In genomic region chr14:12299171-12299570, GRCm38 (mm10) we compare ENCODE assay signal across 21 mouse cellular contexts. TPM values are rescaled to one million over a fixed set of nuclear protein-coding genes. Genes with fewer than 3 reads are reported as not detected.
DNase-seq lines count a peak whose midpoint lies in the region.
"Had no signal": no experiment of that assay in that cellular context is flagged by ENCODE, and none has a peak within 500 bp of the region (broad histone marks: within the 10 kb centered on the region; RNA-seq: fewer than 3 reads in every experiment).

No protein-coding gene starts in this region.

- DNase-seq in heart, adult 11 months, result peak; percentile 28
- DNase-seq in heart, adult 18-20 months, result no peak
- peak; percentile 4 for DNase-seq in CD4-positive helper T cell, adult 2 months (ENCODE audit: low read depth, low spot score)
- DNase-seq in ES-CJ7 (ENCODE audit: low read depth, low spot score), result peak; percentile 53
- DNase-seq in ZHBTc4 (ENCODE audit: low read depth, low spot score), result peak; percentile 69
- no peak for DNase-seq in right cerebral cortex, postnatal 4 days
- no peak for DNase-seq in embryo, embryonic 10 days (ENCODE audit: low spot score)
- DNase-seq: adrenal gland, adult 8-10 months; adrenal gland, postnatal 14 days; adrenal gland, postnatal 36 days; cerebellum, adult 18-20 months; cerebellum, adult 8-10 months; cerebellum, adult 9-11 months; cerebellum, postnatal 14 days; cerebellum, postnatal 36 days; forebrain, postnatal 0 days had no signal

RNA-seq across cellular contexts. Expression of gene 3830406C13Rik, which starts 15.2 kb away (rescaled TPM):
- total RNA-seq in heart, adult 18-20 months (2021), result 10 to 100 TPM; 16.2 to 23.9 TPM

RNA-seq across cellular contexts. Expression of gene Gm49355, which starts 15.4 kb away (rescaled TPM):
- total RNA-seq in heart, adult 18-20 months (2021), result under 1 TPM in 1 of 2 experiments, not detected in 1; 0.13 TPM
- total RNA-seq: adrenal gland, postnatal 14 days; common myeloid progenitor, adult 5-6 weeks; ES-E14; forebrain, postnatal 0 days had no signal

RNA-seq across cellular contexts. Expression of gene Fezf2, which starts 48.8 kb away (rescaled TPM):
- not detected for total RNA-seq in heart, adult 18-20 months (2021)
- total RNA-seq: adrenal gland, adult 18-20 months; adrenal gland, adult 8-10 months; adrenal gland, postnatal 14 days; adrenal gland, postnatal 36 days; CH12.LX; common myeloid progenitor, adult 5-6 weeks; ES-E14; MEL had no signal

Comparison
In these comparisons a context has a peak if more than half of its experiments do, and no peak if none do; other contexts are left out.
1. DNase-seq: peak in heart, adult 11 months (single experiment), CD4-positive helper T cell, adult 2 months (single experiment), ES-CJ7 (single experiment) and ZHBTc4 (single experiment); none in heart, adult 18-20 months (0 of 2), right cerebral cortex, postnatal 4 days (single experiment) and embryo, embryonic 10 days (single experiment).